ENCODE assay signal across 19 mouse cellular contexts in genomic region chr9:72029601-72030000, GRCm38 (mm10).
DNase-seq lines count a peak whose midpoint lies in the region; ATAC-seq and TF ChIP-seq lines count a peak whose summit lies in the region.
"Had no signal": no experiment of that assay in that cellular context is flagged by ENCODE, and none has a peak within 500 bp of the region (broad histone marks: within the 10 kb centered on the region; RNA-seq: fewer than 3 reads in every experiment).

No protein-coding gene starts in this region.

- H3K9me3 ChIP-seq in embryonic facial prominence, embryonic 14.5 days (ENCODE audit: control insufficient read depth, low read length) = no peaks in the 10 kb centered on the region
- no peaks in the 10 kb centered on the region for H3K9me3 ChIP-seq in embryonic facial prominence, embryonic 10.5 days
- no peaks in the 10 kb centered on the region for H3K9me3 ChIP-seq in heart, postnatal 0 days (replicated peaks; ENCODE audit: control insufficient read depth, low read length)
- H3K9me3 ChIP-seq: embryonic facial prominence, embryonic 13.5 days; G1E; hindbrain, embryonic 12.5 days; midbrain, embryonic 12.5 days had no signal

- no peak overlapping the region for H3K4me3 ChIP-seq in embryonic facial prominence, embryonic 14.5 days (ENCODE audit: low read depth, low read length)
- no peak overlapping the region for H3K4me3 ChIP-seq in embryonic facial prominence, embryonic 10.5 days
- no peak overlapping the region for H3K4me3 ChIP-seq in heart, postnatal 0 days (ENCODE audit: low read depth, low read length)
- H3K4me3 ChIP-seq in myocyte = no peak overlapping the region
- H3K4me3 ChIP-seq: embryonic facial prominence, embryonic 13.5 days; hindbrain, embryonic 12.5 days; midbrain, embryonic 12.5 days had no signal

- ATAC-seq in embryonic facial prominence, embryonic 14.5 days (ENCODE audit: low read depth) = no peak
- ATAC-seq in heart, postnatal 0 days (ENCODE audit: insufficient read depth, low read depth) = no peak
- no peak for ATAC-seq in monocyte, adult 5-6 weeks (replicated peaks; ENCODE audit: insufficient number of reproducible peaks, low FRiP score, low TSS enrichment, poor library complexity, severe bottlenecking)
- ATAC-seq: forebrain, embryonic 14.5 days; intestine, postnatal 0 days had no signal

- peak overlapping the region; percentile 5; the same call in 1 of the 2 replicates for H3K27ac ChIP-seq in embryonic facial prominence, embryonic 14.5 days (replicated peaks; ENCODE audit: low read depth, low read length)
- no peak overlapping the region for H3K27ac ChIP-seq in embryonic facial prominence, embryonic 10.5 days (replicated peaks)
- peak overlapping the region; percentile 60 for H3K27ac ChIP-seq in heart, postnatal 0 days (ENCODE audit: low read depth)
- H3K27ac ChIP-seq: hindbrain, embryonic 12.5 days; midbrain, embryonic 12.5 days had no signal

- no peak for TF ChIP-seq POLR2A in myocyte (IDR thresholded peaks at IDR 0.05; ENCODE audit: insufficient read length, low read depth)

- H3K4me2 ChIP-seq in embryonic facial prominence, embryonic 14.5 days (ENCODE audit: low read depth, low read length) = no peak overlapping the region
- no peak overlapping the region for H3K4me2 ChIP-seq in heart, postnatal 0 days (ENCODE audit: low read depth, low read length)
- H3K4me2 ChIP-seq in myocyte (ENCODE audit: low read depth) = peak overlapping the region; percentile 68
- H3K4me2 ChIP-seq: embryonic facial prominence, embryonic 13.5 days; hindbrain, embryonic 12.5 days; midbrain, embryonic 12.5 days had no signal

- no peak for TF ChIP-seq CTCF in heart, postnatal 0 days (IDR thresholded peaks at IDR 0.05; ENCODE audit: low read depth)

- H3K4me1 ChIP-seq in embryonic facial prominence, embryonic 14.5 days (ENCODE audit: control insufficient read depth, insufficient read depth, low read length) = peaks cover 13% of the 10 kb centered on the region
- H3K4me1 ChIP-seq in embryonic facial prominence, embryonic 10.5 days = 0 out of 2 replicates have a peak, but pooled peaks cover 2% of the 10 kb centered on the region
- peaks cover 20% of the 10 kb centered on the region for H3K4me1 ChIP-seq in heart, postnatal 0 days (ENCODE audit: control insufficient read depth, insufficient read depth)
- H3K4me1 ChIP-seq: embryonic facial prominence, embryonic 13.5 days; midbrain, embryonic 12.5 days had no signal

- intact Hi-C loops in heart, postnatal 25 days (cut with DNase I) = no loop called here

- WGBS in embryonic facial prominence, embryonic 14.5 days = 55% methylated on average over 1 of the region's 1 CpGs
- WGBS in embryonic facial prominence, embryonic 10.5 days = 90% methylated on average over 1 of the region's 1 CpGs
- 45% methylated on average over 1 of the region's 1 CpGs for WGBS in heart, postnatal 0 days

- TF ChIP-seq EP300 in heart, postnatal 0 days (IDR thresholded peaks at IDR 0.05; ENCODE audit: low read depth) = no peak

- peaks cover 100% of the 10 kb centered on the region for H3K79me2 ChIP-seq in myocyte (ENCODE audit: control insufficient read depth, insufficient read depth)

- no peaks in the 10 kb centered on the region for H3K36me3 ChIP-seq in embryonic facial prominence, embryonic 14.5 days (ENCODE audit: control insufficient read depth, insufficient read depth, low read length)
- no peaks in the 10 kb centered on the region for H3K36me3 ChIP-seq in embryonic facial prominence, embryonic 10.5 days (replicated peaks)
- no peaks in the 10 kb centered on the region for H3K36me3 ChIP-seq in heart, postnatal 0 days (replicated peaks; ENCODE audit: control insufficient read depth, insufficient read depth, low read length)
- no peaks in the 10 kb centered on the region for H3K36me3 ChIP-seq in myocyte (ENCODE audit: control insufficient read depth, insufficient read depth)
- H3K36me3 ChIP-seq: embryonic facial prominence, embryonic 13.5 days; hindbrain, embryonic 12.5 days; midbrain, embryonic 12.5 days had no signal

- no peak overlapping the region for H3ac ChIP-seq in myocyte (ENCODE audit: control insufficient read depth, insufficient read length)

- DNase-seq in embryonic facial prominence, embryonic 14.5 days (ENCODE audit: low spot score) = no peak
- DNase-seq in embryonic facial prominence, embryonic 10.5 days (ENCODE audit: low spot score) = no peak
- no peak for DNase-seq in heart, postnatal 0 days (ENCODE audit: low spot score)
- no peak for DNase-seq in heart, postnatal 25 days (ENCODE audit: low spot score)
- peak; percentile 60 for DNase-seq in 3T3-L1 (ENCODE audit: low read depth, low spot score)
- DNase-seq: adrenal gland, adult 2 months; cerebellum, adult 11 months; cerebellum, postnatal 14 days; lung, postnatal 10 days; thymus, postnatal 14 days had no signal

- no peak overlapping the region for H3K9ac ChIP-seq in embryonic facial prominence, embryonic 14.5 days (ENCODE audit: low read depth, low read length)
- no peak overlapping the region for H3K9ac ChIP-seq in heart, postnatal 0 days (replicated peaks; ENCODE audit: low read depth, low read length)
- H3K9ac ChIP-seq: embryonic facial prominence, embryonic 13.5 days; hindbrain, embryonic 12.5 days; midbrain, embryonic 12.5 days had no signal

- H3K27me3 ChIP-seq in embryonic facial prominence, embryonic 14.5 days (replicated peaks; ENCODE audit: control insufficient read depth, insufficient read depth, low read length) = no peaks in the 10 kb centered on the region
- no peaks in the 10 kb centered on the region for H3K27me3 ChIP-seq in embryonic facial prominence, embryonic 10.5 days (replicated peaks; ENCODE audit: low read depth, poor library complexity, severe bottlenecking)
- no peaks in the 10 kb centered on the region for H3K27me3 ChIP-seq in heart, postnatal 0 days (ENCODE audit: control insufficient read depth, insufficient read depth, low read length)
- no peaks in the 10 kb centered on the region for H3K27me3 ChIP-seq in myocyte (ENCODE audit: control insufficient read depth, insufficient read depth, insufficient read length)
- H3K27me3 ChIP-seq: CH12.LX; embryonic facial prominence, embryonic 13.5 days; hindbrain, embryonic 12.5 days; midbrain, embryonic 12.5 days had no signal

TF ChIP-seq in myocyte, 11 proteins besides CTCF, POLR2A, EP300 and RAD21:
- TF ChIP-seq MAX (IDR thresholded peaks at IDR 0.05; ENCODE audit: low read depth) (no peak), MYOD1 (IDR thresholded peaks at IDR 0.05; ENCODE audit: control insufficient read depth in 1 of 3, insufficient read length in 2 of 3, low read depth in 2 of 3) (no peak), E2F4 (IDR thresholded peaks at IDR 0.05; ENCODE audit: insufficient read depth) (no peak), CEBPB (IDR thresholded peaks at IDR 0.05; ENCODE audit: insufficient read depth, poor library complexity, severe bottlenecking) (no peak), POLR2AphosphoS2 (IDR thresholded peaks at IDR 0.05; ENCODE audit: insufficient read length, low read depth) (no peak), USF1 (IDR thresholded peaks at IDR 0.05; ENCODE audit: low read depth) (no peak), TCF12 (IDR thresholded peaks at IDR 0.05; ENCODE audit: insufficient read depth, poor library complexity, severe bottlenecking) (no peak), MYOG (IDR thresholded peaks at IDR 0.05; ENCODE audit: control insufficient read depth in 1 of 3, insufficient read depth in 1 of 3, insufficient read length in 2 of 3, low read depth in 2 of 3) (no peak), SRF (IDR thresholded peaks at IDR 0.05; ENCODE audit: control insufficient read depth, insufficient read length, low read depth) (no peak), TCF3 (IDR thresholded peaks at IDR 0.05; ENCODE audit: insufficient read length, low read depth) (no peak), REST (IDR thresholded peaks at IDR 0.05; ENCODE audit: insufficient read depth, insufficient read length) (no peak)
